Comparison of ENCODE assay signal across 9 mouse cellular contexts in genomic region chr10:63582608-63583007, GRCm38 (mm10).
DNase-seq lines count a peak whose midpoint lies in the region; ATAC-seq lines count a peak whose summit lies in the region.
"Had no signal": no experiment of that assay in that cellular context is flagged by ENCODE, and none has a peak within 500 bp of the region (broad histone marks: within the 10 kb centered on the region; RNA-seq: fewer than 3 reads in every experiment).

No protein-coding gene starts in this region.

- WGBS in heart, embryonic 12.5 days = 12% methylated on average over 14 of the region's 14 CpGs
- WGBS in liver, embryonic 12.5 days (ENCODE audit: insufficient replicate concordance) = 11% methylated on average over 14 of the region's 14 CpGs
- WGBS in neural tube, embryonic 11.5 days = 15% methylated on average over 14 of the region's 14 CpGs
- 7% methylated on average over 14 of the region's 14 CpGs for WGBS in stomach, embryonic 16.5 days

- no peak overlapping the region for H3K27ac ChIP-seq in heart, embryonic 12.5 days (ENCODE audit: poor library complexity, severe bottlenecking)
- no peak overlapping the region for H3K27ac ChIP-seq in liver, embryonic 12.5 days
- no peak overlapping the region for H3K27ac ChIP-seq in neural tube, embryonic 11.5 days (ENCODE audit: low read depth, low read length)
- H3K27ac ChIP-seq in stomach, embryonic 16.5 days (ENCODE audit: low read length) = no peak overlapping the region

- peaks cover 7% of the 10 kb centered on the region; the same call in 1 of the 2 replicates for H3K4me1 ChIP-seq in heart, embryonic 12.5 days (replicated peaks)
- H3K4me1 ChIP-seq in liver, embryonic 12.5 days = no peaks in the 10 kb centered on the region
- no peaks in the 10 kb centered on the region for H3K4me1 ChIP-seq in neural tube, embryonic 11.5 days (ENCODE audit: control insufficient read depth, insufficient read depth, low read length)
- H3K4me1 ChIP-seq in stomach, embryonic 16.5 days (ENCODE audit: control insufficient read depth, insufficient read depth, low read length) = no peaks in the 10 kb centered on the region

- H3K4me2 ChIP-seq in heart, embryonic 12.5 days = no peak overlapping the region
- H3K4me2 ChIP-seq in liver, embryonic 12.5 days = no peak overlapping the region
- no peak overlapping the region for H3K4me2 ChIP-seq in neural tube, embryonic 11.5 days (ENCODE audit: low read depth)
- no peak overlapping the region; the same call in 1 of the 2 replicates for H3K4me2 ChIP-seq in stomach, embryonic 16.5 days (ENCODE audit: low read depth, low read length)

- DNase-seq in CD8-positive naive resting alpha-beta T cell, adult 2 months (ENCODE audit: low read depth in 2 of 2, low spot score in 2 of 2) = peak; percentile 18 to 30
- peak; percentile 30 for DNase-seq in c-Kit-negative CD71-positive TER-119-positive erythroid progenitor cells, embryonic 14.5 days (ENCODE audit: low read depth, low spot score)
- DNase-seq in fibroblast of lung, adult 2 months (ENCODE audit: low read depth) = peak; percentile 33
- DNase-seq in kidney, postnatal 10 days = peak; percentile 83
- DNase-seq in neural tube, embryonic 11.5 days (ENCODE audit: low spot score) = peak; percentile 84

- no peaks in the 10 kb centered on the region for H3K27me3 ChIP-seq in heart, embryonic 12.5 days (replicated peaks)
- H3K27me3 ChIP-seq in liver, embryonic 12.5 days (replicated peaks) = peaks cover 5% of the 10 kb centered on the region; the same call in 1 of the 2 replicates
- H3K27me3 ChIP-seq in neural tube, embryonic 11.5 days (ENCODE audit: control insufficient read depth, insufficient read depth, low read length) = no peaks in the 10 kb centered on the region
- H3K27me3 ChIP-seq in stomach, embryonic 16.5 days (ENCODE audit: control insufficient read depth, insufficient read depth, low read length) = no peaks in the 10 kb centered on the region

- no peaks in the 10 kb centered on the region for H3K36me3 ChIP-seq in heart, embryonic 12.5 days
- no peaks in the 10 kb centered on the region for H3K36me3 ChIP-seq in liver, embryonic 12.5 days
- no peaks in the 10 kb centered on the region for H3K36me3 ChIP-seq in neural tube, embryonic 11.5 days (ENCODE audit: control insufficient read depth, insufficient read depth, low read length)
- no peaks in the 10 kb centered on the region for H3K36me3 ChIP-seq in stomach, embryonic 16.5 days (ENCODE audit: control insufficient read depth, insufficient read depth, low read length)

- ATAC-seq in heart, embryonic 12.5 days (ENCODE audit: insufficient number of reproducible peaks, low FRiP score) = 0 out of 2 replicates have a peak, but pooled peaks have one; percentile 9
- peak; percentile 24; the same call in 1 of the 2 replicates for ATAC-seq in liver, embryonic 12.5 days
- peak; percentile 79 for ATAC-seq in neural tube, embryonic 11.5 days (ENCODE audit: insufficient read depth, low FRiP score, low TSS enrichment)
- peak; percentile 37; the same call in 1 of the 2 replicates for ATAC-seq in stomach, embryonic 16.5 days (ENCODE audit: insufficient read depth, low FRiP score)

- H3K9me3 ChIP-seq in heart, embryonic 12.5 days (replicated peaks) = no peaks in the 10 kb centered on the region
- H3K9me3 ChIP-seq in liver, embryonic 12.5 days (replicated peaks) = no peaks in the 10 kb centered on the region
- no peaks in the 10 kb centered on the region for H3K9me3 ChIP-seq in neural tube, embryonic 11.5 days (ENCODE audit: control insufficient read depth, low read length)
- H3K9me3 ChIP-seq in stomach, embryonic 16.5 days (replicated peaks; ENCODE audit: control insufficient read depth, low read length) = no peaks in the 10 kb centered on the region

- H3K4me3 ChIP-seq in heart, embryonic 12.5 days = no peak overlapping the region
- no peak overlapping the region for H3K4me3 ChIP-seq in liver, embryonic 12.5 days
- H3K4me3 ChIP-seq in neural tube, embryonic 11.5 days (ENCODE audit: low read depth, low read length) = no peak overlapping the region
- no peak overlapping the region for H3K4me3 ChIP-seq in stomach, embryonic 16.5 days (replicated peaks; ENCODE audit: low read length)
- H3K4me3 ChIP-seq: erythroblast, embryonic 14.5 days had no signal

- H3K9ac ChIP-seq in heart, embryonic 12.5 days = no peak overlapping the region
- H3K9ac ChIP-seq in liver, embryonic 12.5 days = no peak overlapping the region
- H3K9ac ChIP-seq in neural tube, embryonic 11.5 days (ENCODE audit: low read length) = no peak overlapping the region
- no peak overlapping the region for H3K9ac ChIP-seq in stomach, embryonic 16.5 days (ENCODE audit: low read length)

Comparison
In these comparisons a context has a peak if more than half of its experiments do, and no peak if none do; other contexts are left out.
1. DNase-seq: peak in every context shown above with its lines; median percentile 84 in neural tube, embryonic 11.5 days; 83 in kidney, postnatal 10 days; 33 in fibroblast of lung, adult 2 months; 30 in c-Kit-negative CD71-positive TER-119-positive erythroid progenitor cells, embryonic 14.5 days; 24 in CD8-positive naive resting alpha-beta T cell, adult 2 months.
2. ATAC-seq: peak in every context shown above with its lines; median percentile 79 in neural tube, embryonic 11.5 days; 37 in stomach, embryonic 16.5 days; 24 in liver, embryonic 12.5 days; 9 in heart, embryonic 12.5 days.